Mouse (Mus musculus): ENCODE data around the gene Cdc42bpa.

DNA sequence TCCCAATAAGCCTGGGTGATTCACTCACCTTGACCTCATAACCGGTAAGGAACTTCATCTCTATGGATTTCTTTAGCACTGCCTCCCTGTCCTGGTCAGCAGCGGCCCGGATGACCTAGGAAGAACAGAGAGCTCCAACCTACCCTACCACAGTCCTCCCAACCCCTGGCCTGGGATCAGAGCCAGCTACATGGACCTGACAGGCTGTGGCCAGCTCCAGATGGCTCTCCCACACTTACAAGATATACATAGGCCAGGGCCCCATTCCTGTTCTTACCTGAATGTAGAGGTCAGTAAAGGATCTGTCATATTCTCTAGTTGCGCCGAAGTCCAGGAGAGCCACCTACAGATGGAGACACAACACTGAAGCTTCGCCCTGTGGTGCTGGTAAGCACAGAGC lies 208.0 kb downstream of the Cdc42bpa start:
- no peak for TF ChIP-seq POLR2A (IDR thresholded peaks at IDR 0.05; ENCODE audit: low read depth, low read length)
- TF ChIP-seq CTCF (IDR thresholded peaks at IDR 0.05; ENCODE audit: extremely low read depth, insufficient read length, insufficient replicate concordance, low read depth, low read length) = no peak
